Mouse (Mus musculus): ENCODE data around the gene Dmrt2. TPM values are rescaled to one million over a fixed set of nuclear protein-coding genes. Genes with fewer than 3 reads are reported as not detected.

Dmrt2 gene
- not detected for total RNA-seq (2021)

DNA sequence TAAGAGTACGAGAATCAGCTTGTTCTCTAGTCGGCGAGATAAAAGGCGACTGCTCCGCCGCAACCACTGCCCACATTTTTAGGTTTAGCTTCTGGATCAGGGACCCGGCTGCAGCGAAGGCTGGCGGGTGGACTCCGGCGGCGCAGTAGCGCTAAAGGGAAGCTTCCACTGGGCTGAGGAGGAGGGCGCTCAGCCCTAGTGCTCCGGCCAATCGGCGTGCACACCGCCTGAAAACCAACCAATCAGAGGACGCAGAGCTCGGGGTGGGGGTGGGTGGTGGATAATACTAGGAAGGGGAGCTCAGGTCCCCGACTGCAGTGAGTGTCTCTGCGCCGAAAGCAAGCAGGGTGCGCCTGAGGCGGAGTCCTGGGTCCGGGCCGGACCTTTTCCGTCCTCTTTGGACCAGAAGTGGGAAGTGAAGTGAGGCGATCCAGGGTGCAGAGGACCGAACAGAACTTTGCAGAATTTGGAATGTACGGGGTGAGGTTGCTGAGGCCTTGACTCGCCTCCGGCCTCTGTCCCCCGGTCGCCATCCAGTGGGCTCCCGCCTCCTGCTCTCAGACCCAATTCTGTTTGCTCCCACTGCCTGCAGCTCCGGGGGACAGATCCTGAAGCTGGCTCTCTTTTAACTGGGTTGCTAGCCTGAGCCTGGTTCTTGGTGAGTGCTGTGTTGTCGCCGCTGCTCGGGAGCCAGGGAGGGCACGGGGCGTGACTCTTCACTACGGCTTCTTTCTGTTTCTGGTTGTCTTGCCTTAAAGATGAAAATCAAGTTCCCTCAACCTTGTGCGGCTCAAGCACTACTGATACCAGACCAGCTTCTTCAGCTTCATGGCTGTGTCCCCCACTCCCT is at the start of gene Dmrt2:
Gene Dmrt2, plus strand, starts transcription at position 311 of the 850 bp plus-strand sequence.
- DNase-seq = peak; percentile 77

DNA sequence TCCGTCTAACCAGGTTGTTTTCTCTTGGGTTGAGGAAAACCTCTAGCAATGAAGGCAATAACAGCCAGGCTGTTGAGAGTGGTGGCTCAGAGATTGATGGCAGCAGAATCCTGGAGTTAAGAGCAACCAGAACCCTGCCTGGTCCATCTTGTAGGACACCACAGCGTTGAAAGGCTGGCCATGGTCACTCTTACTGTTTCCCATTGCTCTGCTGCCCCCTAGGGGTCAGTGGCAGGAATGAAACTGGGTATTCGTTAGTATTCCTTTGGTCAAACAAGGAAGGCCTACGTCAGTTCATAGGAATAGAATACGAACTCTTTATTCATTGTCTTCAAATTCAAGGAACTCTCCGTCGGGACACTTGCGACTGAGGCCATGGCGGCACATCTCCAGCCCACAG is 43.7 kb upstream of the Dmrt2 start:
- DNase-seq = peak; percentile 80

DNA sequence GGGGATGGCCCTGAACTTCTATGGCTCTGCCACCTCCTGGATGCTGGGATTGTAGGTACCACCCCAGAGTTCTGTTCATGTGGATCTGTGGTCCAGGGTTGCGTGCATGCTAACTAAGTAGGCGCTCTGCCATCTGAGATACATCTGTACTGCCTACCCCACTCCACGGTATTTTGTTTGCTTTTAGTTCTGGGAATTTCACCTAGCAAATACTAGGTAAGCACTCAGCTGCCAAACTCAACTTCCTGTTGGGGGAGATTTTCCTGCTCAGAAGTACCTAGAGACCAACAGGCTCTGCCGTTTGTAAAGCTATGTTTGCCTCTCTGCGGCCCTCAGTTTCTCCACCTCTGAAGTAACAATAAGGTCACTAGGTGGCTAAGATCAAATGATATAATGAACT is 37.1 kb upstream of the Dmrt2 start:
- DNase-seq = no peak

- DNase-seq = peak; percentile 74
Observed at GRCm38 (mm10) chr19:25635622-25636244, 36.5 kb upstream of the Dmrt2 start.

DNA sequence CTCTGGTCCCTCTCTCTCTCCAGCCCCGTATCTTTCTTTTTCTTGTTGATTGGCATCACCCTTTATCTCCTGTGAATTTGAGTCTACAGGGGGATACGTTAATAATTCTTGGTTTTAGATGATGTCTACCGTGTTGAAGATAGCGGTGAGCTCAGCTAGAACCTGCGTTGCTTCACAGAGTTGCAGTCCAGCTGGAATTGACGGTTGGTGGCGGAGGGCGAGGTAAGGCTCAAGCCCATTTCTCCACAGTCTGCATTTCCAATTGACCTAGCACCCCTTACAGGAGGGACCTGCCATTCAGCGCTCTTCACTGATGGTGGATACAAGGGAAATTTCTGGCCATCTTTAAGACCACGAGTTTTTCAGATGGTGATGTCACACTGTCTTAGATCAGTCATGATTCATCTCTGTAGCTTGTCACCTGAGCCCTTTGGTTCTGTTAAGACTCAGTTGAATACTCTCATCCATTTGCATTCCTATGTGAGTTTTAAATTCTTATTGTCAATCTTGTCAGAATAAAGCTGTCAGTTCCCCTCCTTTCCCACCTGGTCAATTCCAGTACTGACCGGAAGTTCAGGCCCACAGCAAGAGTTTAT is 33.3 kb upstream of the Dmrt2 start:
- DNase-seq = no peak

- no peak for DNase-seq
Observed at GRCm38 (mm10) chr19:25641786-25642185, 30.4 kb upstream of the Dmrt2 start.

DNA sequence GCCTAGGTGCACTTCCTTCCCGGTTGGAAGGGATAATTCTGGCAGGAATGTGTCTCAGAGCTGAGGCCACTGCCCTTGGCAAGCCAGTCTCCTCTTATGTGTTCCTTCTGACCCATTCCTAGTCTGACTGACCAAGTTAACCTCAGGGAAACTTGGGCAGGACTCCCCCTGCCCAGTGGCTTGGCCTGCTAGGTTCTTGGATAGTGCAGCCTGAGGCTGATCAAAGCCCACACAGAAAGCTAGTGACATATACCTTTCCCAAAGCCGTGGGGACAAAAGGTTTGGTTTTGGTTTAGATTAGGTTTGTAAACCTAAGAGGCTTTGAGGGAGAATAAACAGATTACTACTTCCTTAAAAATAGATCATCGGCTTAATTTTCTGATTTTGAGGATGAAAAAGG is 25.1 kb upstream of the Dmrt2 start:
- no peak for DNase-seq

DNA sequence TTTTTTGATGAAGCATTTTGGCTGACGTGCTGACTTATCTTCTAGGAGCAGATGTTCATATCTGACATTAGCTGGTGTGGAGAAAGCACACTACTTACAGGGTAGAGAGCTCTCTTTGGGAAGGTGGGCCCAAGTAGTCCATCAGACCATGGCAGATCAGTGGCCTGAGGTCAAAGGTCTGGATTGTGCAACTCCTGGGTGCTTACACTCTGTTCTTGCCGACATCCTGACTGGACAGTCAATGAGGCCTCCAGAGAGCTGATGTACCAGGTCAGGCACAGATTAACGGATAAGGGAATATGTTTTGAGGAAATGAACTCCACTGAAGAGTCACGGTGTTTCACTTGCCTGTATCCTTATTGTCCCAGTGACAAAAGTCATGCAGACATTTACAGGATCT is 23.5 kb upstream of the Dmrt2 start:
- DNase-seq = no peak

DNA sequence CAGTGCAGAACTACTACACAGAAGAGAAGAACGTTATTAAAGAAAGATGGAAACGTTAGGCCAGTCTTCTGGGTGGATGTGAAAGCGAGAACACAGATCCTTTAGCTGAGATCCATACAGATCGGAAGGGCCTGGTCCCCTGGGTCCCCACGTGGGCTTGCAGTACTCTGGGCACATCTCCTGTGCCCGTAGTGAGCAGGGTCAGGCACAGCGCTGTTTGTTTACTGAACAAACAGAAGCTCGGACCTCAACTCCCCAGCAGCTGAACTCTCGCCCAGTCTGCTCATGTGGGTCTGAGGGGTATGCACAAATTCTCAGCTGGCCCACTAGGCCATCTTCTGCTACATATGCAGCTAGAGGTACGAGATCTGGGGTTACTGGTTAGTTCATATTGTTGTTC is 21.7 kb upstream of the Dmrt2 start:
- no peak for DNase-seq

GRCm38 (mm10) chr19:25652560-25652959 is 19.7 kb upstream of the Dmrt2 start:
- no peak for DNase-seq

DNA sequence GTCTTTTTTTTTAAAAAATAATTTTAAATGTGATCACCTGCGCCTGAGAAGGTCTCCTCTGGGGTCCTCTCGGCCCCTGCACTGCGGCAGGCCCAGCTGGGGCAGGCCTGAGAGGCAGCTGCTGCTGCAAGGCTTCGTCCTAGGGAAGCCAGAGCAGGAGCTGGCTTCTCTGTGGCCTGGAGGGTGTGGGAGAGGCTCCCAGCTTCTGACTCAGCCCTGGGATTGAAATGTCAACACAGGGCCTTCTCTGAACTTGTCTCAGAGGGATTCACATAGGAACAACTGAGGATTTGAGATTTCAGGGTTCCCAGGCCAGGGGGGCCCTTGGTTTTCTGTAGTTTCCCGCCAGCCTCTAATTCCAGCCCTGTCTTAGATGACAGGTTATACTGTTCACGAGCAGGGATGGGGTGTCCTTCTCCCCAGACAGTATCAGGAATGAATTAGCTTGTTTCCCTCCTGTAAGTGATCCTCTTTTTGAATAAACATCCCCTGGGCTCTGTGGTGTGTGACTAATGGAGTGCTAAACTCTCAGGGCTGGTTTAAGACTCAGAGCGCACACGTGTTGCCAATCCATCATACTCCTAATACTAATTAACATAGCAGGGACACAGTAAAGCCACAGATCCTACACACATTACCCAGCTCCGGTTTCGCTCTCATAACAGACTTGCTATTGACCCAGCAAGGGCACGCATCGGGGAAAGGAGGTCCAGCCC is 18.0 kb upstream of the Dmrt2 start:
- no peak for DNase-seq

GRCm38 (mm10) chr19:25665486-25666339 is 6.5 kb upstream of the Dmrt2 start:
- DNase-seq = no peak

- no peak for DNase-seq
Observed at GRCm38 (mm10) chr19:25667836-25668235, 4.4 kb upstream of the Dmrt2 start.

- no peak for DNase-seq
Observed at GRCm38 (mm10) chr19:25669593-25670248, 2.5 kb upstream of the Dmrt2 start.

- DNase-seq = no peak
Observed at GRCm38 (mm10) chr19:25670571-25671285, 1.5 kb upstream of the Dmrt2 start.

- DNase-seq = no peak
Observed at GRCm38 (mm10) chr19:25671681-25672080, 530 bp upstream of the Dmrt2 start.

GRCm38 (mm10) chr19:25673224-25674055 is 1.2 kb downstream of the Dmrt2 start:
- peak; percentile 34 for DNase-seq

GRCm38 (mm10) chr19:25674056-25674420 is 1.8 kb downstream of the Dmrt2 start:
- DNase-seq = no peak

DNA sequence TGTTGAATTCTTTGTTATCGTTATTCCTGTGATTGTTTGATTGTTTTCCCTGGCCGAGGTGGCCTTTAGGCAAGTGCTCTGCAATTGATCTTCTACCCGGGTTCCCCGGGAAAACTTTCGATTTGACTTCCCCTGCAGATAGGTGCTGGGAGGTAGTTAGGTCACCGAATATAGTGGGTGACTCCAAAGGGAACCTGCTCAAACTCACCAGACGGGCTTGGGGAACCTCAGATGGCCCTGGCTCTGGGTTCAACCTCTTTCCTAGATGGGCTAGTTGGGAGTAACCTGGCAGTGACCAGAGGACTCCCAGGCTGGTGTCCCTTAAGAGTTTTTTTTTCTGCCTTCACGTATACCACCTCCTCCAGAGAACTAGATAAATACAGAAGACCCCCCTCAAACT is 2.5 kb downstream of the Dmrt2 start:
- DNase-seq = no peak

Data from heart, postnatal 4 days (tissue).